Mouse (Mus musculus) liver, adult (tissue): ENCODE data around the gene Fstl4.

ENCODE experiments used
- GATA4 ChIP-seq: IDR thresholded peaks from 2 replicates; pipeline ENCODE4 v1.6.1; 2014; ENCODE audit warnings: mild to moderate bottlenecking, low read length; ENCODE audit not compliant: insufficient replicate concordance

Fstl4 gene

GRCm38 (mm10) chr11:53144506-53144905, 380.1 kb downstream of the Fstl4 start:
- TF ChIP-seq GATA4: no peak

GRCm38 (mm10) chr11:53146290-53146689, 381.9 kb downstream of the Fstl4 start:
- no peak for TF ChIP-seq GATA4

GRCm38 (mm10) chr11:53156463-53156862, 392.0 kb downstream of the Fstl4 start:
- TF ChIP-seq GATA4: no peak

- no peak for TF ChIP-seq GATA4
These were observed 393.3 kb downstream of the Fstl4 start for GRCm38 (mm10) chr11:53157621-53158259.

DNA sequence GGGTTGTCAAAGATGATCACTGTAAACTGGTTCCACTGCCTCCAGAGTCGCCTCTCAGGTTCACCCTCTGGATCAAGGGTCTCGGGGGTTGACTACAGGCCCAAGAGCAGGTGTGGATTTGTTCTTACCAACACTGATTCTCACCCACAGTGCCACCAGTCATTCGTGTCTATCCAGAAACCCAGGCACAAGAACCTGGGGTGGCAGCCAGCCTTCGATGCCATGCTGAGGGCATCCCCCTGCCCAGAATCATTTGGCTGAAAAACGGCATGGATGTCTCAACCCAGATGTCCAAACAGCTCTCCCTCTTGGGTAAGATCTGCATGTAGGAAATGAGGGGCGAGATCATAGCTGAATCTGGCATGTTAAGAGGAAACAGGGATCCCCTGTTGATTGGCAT, 398.0 kb downstream of the Fstl4 start:
- no peak for TF ChIP-seq GATA4

DNA sequence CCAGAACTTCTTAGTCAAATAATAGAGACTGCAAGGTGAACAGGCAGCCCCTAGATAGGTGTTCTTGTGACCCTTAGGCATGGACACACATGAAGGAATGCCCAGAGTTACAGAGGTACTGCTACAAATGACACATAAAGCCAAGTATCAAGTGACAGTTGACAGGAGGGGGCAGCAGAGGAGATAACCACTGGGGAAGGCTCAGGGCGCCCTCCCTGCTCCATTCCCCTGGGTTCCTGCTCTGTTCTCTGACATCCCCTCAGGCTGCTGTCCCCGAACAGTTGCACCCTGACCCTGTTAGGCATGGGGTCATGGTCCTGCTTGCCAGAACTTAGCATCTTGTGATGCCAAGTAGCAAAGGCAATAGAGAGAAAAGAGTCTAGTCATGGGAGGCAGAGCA, 402.0 kb downstream of the Fstl4 start:
- no peak for TF ChIP-seq GATA4

- TF ChIP-seq GATA4: no peak
These were observed 417.9 kb downstream of the Fstl4 start for GRCm38 (mm10) chr11:53182177-53182852.

DNA sequence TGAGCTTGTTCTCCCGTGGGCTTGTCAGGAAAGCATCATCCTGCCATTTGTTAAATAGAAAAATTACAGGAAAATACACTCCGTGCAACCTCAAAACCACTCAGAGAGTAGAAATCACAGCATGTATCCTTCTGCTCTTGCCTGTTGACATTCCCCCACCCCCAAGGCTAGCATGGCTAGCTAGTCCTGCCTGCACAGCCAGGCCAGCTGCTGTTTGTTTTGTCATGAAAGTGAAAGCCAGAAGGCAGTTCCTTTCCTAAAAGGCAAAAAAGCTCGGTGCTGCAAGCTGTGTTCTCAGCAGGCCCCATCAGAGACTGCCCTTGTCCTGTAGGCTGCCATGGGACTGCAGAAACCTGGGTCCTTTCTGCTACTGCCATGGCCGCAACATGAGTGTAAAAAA, 418.4 kb downstream of the Fstl4 start:
- no peak for TF ChIP-seq GATA4

DNA sequence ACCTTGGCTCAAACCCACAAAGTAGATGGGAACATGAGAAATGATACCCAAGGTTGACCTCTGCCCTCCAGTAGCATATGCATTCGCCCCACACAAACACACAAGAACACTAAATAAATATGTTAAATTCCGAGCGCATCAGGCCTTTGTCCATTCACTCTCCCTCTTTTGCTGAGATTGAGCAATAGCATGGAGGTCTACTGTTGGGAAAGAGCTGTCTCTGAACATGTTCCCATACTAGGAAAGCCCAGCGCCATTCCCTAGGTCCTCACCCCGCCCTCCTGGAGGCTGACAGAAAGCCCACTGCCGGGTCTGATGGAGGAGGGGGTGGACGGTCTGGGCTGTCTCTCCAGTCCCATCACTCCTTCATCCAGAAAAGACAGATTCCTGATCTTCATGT, 419.6 kb downstream of the Fstl4 start:
- TF ChIP-seq GATA4: no peak

GRCm38 (mm10) chr11:53184698-53185097, 420.3 kb downstream of the Fstl4 start:
- TF ChIP-seq GATA4: no peak

DNA sequence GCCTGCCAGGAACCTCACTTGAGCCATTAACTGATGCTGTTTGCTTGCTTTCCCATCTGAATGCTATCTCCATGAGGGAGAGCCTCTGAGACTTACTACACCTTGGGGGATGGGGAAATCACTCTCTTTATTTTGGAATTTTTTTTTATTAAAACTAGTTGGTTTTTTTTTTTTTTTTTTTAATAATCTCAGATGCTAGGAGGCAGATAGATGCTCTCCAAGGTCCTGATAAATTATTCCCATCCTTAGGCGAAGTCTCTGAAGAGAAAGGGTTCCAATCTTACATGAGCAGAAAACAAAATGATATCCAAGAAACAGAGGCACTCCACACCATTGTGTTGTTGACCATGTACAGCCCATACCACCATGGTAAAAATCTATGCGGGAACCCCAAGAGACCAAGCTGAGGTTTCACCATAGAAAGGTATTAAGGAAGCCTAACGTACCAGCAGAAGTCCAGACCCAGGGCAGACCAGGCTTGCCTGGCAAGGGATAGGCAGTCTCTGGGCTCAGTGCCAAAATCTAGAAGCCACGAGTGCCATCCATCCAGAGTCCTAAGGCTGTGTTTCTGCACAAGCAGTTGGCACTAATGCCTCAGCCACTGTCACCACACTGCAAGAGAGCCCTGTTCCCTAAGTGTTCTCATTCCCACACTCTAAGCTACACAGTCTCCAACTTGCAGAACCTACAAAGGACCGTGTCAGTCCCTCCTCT, 423.1 kb downstream of the Fstl4 start:
- TF ChIP-seq GATA4: no peak

- no peak for TF ChIP-seq GATA4
These were observed 432.7 kb downstream of the Fstl4 start for GRCm38 (mm10) chr11:53197111-53197510.

GRCm38 (mm10) chr11:53202459-53203250, 438.2 kb downstream of the Fstl4 start:
- TF ChIP-seq GATA4: no peak

DNA sequence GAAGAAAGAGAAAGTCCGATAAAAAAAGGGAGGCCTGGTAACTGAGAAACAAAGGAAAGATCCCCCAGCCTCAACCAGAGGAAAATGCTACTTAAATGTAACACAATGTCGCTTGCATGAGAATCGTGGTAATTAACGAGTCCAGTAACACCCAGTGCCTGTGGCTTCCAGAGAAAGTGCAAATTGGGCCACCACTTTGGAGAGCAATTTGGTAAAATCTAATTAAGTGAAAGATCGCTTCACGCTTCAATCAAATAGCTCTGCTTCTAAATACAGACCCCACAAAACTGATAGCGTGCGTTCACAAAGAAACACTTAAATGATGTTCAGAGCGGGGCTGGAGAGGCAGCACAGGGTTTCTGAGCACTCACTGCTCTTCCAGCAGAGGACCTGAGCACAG, 446.4 kb downstream of the Fstl4 start:
- no peak for TF ChIP-seq GATA4

GRCm38 (mm10) chr11:53229011-53229410, 464.6 kb downstream of the Fstl4 start:
- TF ChIP-seq GATA4: no peak
